Mouse (Mus musculus): ENCODE results near the gene Sds.

Sds gene

DNA sequence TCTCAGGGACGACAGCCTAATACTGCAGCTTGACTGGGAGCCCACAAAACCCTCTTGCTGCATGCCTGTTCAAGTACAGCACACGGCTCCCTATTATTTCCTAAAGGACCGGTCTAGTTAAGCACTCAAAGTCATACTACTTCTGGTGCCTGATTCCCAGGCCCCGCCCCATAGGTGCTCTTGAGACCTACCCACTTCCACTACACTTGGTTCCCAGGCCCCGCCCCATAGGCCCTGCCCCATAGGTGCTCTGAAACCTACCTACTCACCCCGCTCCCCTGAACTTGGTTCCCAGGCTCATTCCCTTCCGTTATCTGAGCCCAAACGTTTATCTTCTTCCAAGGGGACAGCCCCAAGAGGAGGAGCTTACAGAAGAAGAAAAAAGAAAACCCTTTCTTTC, 11.5 kb downstream of the Sds start:
- DNase-seq (ENCODE audit: low read depth, low spot score), result no peak

- DNase-seq (ENCODE audit: low read depth, low spot score), result no peak
These were observed 14.4 kb downstream of the Sds start for GRCm38 (mm10) chr5:120490679-120491192.

- DNase-seq (ENCODE audit: low read depth, low spot score), result peak; percentile 75
These were observed 16.1 kb downstream of the Sds start for GRCm38 (mm10) chr5:120492437-120492836.

DNA sequence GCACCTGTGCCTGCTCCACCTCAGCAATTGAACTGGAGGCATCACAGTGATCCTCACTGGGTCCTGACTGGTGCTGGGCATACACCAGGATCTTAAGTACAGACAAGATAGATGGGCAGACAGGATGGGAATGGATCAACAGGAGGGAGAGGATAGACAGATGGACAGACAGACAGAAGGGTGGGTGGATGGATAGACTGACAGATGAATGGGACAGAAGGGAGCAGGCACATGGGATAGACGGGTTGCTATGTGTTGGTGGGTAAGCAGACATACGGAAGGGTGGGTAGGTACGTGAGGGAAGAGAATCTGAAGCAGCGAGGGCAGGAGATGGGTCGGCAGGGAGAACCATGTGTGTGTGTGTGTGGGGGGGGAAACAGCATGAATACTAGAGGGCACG, 17.1 kb downstream of the Sds start:
- no peak for DNase-seq (ENCODE audit: low read depth, low spot score)

GRCm38 (mm10) chr5:120493873-120494395, 17.6 kb downstream of the Sds start:
- no peak for DNase-seq (ENCODE audit: low read depth, low spot score)

GRCm38 (mm10) chr5:120495064-120495702, 18.9 kb downstream of the Sds start:
- peak; percentile 63 for DNase-seq (ENCODE audit: low read depth, low spot score)

DNA sequence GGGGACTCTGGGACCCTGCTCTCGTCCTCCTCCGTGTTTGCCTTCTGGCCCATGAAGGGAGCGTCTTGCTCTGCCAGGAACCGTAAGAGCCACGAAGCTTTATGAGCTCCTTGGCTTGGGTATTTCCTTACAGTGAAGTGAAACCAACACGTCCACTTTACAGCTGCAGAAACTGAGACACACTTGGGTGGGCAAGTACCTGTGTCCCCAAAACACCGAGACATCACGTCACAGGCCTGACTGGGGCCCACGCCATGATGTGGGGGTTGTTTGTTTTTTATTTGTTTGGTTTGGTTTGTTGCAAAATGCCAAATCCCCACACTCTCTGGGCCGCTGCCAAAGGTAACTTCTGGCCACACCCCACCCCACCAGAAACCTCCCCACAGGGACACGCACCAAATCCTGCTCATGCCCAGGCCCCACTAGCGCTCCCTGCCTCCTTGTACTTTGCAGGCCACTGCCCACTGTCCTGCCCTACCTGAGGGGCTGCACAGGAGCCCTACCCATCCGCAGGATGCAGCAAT, 19.4 kb downstream of the Sds start:
- peak; percentile 85 for DNase-seq (ENCODE audit: low read depth, low spot score)

DNA sequence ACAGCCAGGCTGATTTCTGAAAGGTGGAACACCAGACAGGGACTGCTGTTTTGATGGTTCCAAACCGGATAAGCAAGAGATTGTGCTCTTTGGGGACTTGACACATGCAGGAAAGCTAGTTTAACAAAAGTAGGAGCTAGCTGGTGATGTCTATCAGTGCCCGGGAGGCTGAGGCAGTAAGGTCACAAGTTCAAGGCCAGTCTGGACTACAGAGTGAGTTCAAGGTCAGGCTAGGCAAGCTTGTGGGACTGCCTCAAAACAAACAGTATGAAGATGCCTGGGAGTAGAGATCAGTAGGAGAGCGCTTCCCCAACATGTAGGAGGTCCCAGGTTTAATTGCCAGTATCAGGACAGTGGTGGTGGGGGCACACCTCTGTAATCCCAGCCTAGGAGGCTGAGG, 20.7 kb downstream of the Sds start:
- DNase-seq (ENCODE audit: low read depth, low spot score), result no peak

GRCm38 (mm10) chr5:120499202-120499601, 22.9 kb downstream of the Sds start:
- peak; percentile 73 for DNase-seq (ENCODE audit: low read depth, low spot score)

GRCm38 (mm10) chr5:120500609-120501008, 24.3 kb downstream of the Sds start:
- DNase-seq (ENCODE audit: low read depth, low spot score), result peak; percentile 31

- DNase-seq (ENCODE audit: low read depth, low spot score), result peak; percentile 62
These were observed 25.9 kb downstream of the Sds start for GRCm38 (mm10) chr5:120502147-120502621.

DNA sequence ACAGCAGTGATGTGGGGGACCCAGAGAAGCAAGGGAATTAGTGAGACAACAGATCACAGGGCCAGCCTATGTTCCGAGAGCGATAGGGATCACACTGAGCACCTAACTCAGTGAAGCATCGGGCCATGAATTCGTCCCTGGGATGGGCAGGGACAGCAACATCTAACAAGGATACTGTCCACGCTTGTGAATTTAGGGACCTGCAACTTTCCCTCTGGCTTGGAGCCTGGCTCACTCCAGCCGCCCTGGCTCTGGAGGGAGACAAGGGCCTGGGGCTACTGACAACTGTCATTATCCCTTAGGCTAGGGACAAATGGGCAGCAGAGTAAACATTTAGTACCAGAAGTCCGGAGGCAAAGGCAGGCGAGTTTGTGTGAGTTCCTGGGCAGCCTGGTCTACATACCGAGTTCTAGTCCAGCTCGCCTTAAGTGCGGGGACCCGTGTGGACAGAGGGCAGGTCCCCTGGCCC, 26.4 kb downstream of the Sds start:
- no peak for DNase-seq (ENCODE audit: low read depth, low spot score)

GRCm38 (mm10) chr5:120503144-120503795, 26.9 kb downstream of the Sds start, which contains the start of gene Plbd2:
Gene Plbd2 (minus strand): TSS chr5:120503625.
- DNase-seq (ENCODE audit: low read depth, low spot score), result peak; percentile 88

- peak; percentile 81 for DNase-seq (ENCODE audit: low read depth, low spot score)
These were observed 29.0 kb downstream of the Sds start for GRCm38 (mm10) chr5:120505368-120505767.

DNA sequence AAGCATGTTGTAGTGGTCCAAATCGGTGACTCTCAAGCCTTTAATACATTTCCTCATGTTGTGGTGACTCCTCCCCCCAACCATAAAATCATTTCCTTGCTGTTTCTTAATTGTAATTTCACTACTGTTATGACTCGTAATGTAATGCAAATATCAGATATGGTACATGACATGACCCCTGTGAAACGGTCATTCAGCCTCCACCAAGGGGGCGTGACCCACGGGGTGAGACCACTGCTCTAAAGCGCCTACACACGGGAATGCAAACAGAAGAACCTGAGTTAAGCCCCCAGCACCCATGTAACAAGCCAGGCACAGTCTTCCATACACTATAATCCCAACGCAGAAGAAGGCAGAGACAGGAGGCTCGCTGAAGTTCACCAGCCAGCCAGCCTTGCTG, 29.5 kb downstream of the Sds start:
- DNase-seq (ENCODE audit: low read depth, low spot score), result no peak

GRCm38 (mm10) chr5:120506490-120506889, 30.2 kb downstream of the Sds start:
- DNase-seq (ENCODE audit: low read depth, low spot score), result no peak

DNA sequence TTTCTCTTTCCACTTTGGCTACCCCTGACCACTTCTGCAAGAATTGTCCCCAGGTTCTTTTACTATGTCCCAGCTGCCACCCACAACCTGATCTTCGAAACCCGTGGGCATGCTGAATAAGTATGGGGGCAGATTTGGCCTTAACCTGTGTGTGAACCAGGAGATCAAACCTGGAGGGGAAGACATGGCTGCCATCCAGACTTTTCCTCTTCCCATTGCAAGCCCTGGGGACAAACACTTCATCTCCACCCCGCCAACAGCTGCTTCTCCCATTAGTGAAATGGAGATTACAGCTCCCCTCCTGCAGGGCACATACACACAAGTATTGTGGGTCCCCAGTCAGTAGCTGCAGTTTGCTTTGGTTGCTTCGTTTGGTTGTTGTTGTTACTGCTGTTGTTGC, 31.0 kb downstream of the Sds start:
- DNase-seq (ENCODE audit: low read depth, low spot score), result no peak

DNA sequence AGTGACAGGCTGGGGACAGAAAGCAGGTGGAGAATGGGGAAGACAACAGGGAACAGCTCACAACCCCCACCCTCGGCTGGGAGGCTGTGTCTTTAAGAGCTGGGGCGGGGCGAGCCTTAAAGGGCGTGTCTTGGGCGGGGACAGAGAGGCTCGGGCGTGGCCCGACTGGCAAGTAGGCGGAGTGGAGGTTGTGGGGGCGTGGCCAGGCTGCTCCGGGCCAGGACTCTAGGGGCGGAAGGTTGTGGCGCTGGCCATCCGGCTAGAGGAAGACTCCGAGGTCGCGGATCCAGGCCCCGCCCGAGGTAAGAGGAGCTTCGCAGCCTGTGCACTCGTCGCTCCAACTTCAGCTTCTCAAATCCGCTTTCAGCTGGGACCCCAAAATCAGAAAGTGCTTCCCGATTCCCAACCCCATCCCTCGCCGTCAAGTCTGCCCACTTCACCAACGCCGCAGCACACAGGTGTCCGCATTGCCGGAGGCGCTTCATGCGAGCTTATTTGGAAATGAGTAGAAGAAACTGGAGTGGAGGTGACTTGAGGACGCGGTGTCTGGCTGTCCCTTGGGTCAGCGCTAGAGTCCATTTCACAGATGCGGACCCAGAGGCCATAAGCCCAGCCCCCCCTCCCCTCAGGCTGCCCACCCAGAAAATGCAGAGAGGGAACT, 34.8 kb downstream of the Sds start, which contains the start of gene Slc8b1:
Gene Slc8b1 (plus strand): TSS at position 187 of the 661 bp plus-strand sequence.
- peak; percentile 97 for DNase-seq (ENCODE audit: low read depth, low spot score)

DNA sequence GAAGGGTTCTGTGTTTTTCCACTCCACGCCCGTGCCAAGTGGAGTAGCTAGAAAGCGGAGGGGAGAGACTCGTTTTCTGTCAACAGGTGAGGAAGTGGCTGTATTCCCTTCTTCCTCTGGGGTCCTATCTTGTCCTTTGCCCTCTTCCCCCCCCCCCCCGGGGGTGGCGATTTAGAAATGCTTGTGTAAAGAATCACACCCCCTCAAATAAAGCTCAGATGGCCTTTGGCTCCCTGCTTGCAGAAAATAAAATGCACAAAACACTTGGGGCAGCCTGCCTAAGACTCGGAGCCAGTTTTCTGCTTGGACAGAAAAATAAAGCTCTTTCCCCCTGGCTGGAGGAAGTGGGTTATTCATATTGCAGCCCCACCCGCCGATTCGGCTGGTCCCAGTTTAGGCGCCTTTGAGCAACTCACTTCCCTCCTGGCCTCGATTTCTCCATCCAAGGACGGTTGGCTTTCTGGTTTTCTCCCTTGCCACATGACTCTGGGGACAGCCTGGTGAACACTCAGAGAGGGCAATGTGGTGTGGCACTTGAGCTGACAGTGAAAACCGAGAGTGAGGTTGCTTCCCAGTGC, 35.4 kb downstream of the Sds start:
- DNase-seq (ENCODE audit: low read depth, low spot score), result peak; percentile 48

DNA sequence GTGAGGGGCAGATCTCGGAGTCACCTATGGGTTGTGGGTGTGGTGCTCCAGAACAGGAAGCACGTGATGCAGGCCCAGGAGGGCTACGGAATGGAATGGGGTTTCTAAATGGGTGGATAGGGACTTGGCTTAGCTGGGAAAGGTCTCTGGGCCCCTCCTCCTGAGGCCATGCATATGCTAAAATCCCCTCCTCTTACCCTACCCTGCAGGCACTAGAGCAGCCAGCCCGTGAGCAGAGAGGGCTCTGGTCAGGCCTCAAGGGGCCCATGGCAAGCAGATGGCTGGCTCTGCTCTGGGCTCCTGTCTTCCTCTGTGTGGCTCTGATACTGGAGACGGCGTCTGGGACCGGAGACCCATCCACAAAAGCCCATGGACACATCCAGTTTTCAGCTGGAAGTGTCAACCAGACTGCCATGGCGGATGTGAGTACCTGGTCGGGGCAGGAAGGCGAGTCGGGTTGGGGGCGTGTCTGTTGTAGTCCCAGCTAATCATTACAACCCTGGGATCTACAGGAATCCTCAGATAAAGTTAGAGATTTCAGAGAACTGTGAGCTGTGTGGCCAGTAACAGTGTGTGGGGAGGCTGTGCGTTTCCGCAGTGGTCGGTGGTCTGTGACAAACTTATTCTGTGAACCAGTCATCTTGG, 36.7 kb downstream of the Sds start:
- no peak for DNase-seq (ENCODE audit: low read depth, low spot score)
